In genomic region chr7:110731091-110731967, GRCm38 (mm10) we compare ENCODE assay signal across 15 mouse cellular contexts. TPM values are rescaled to one million over a fixed set of nuclear protein-coding genes. Genes with fewer than 3 reads are reported as not detected.
A peak's percentile ranks its signal among the peaks of the same experiment; 100 is the strongest.
DNase-seq lines count a peak whose midpoint lies in the region; ATAC-seq lines count a peak whose summit lies in the region.
"Had no signal": no experiment of that assay in that cellular context is flagged by ENCODE, and none has a peak within 500 bp of the region (broad histone marks: within the 10 kb centered on the region; RNA-seq: fewer than 3 reads in every experiment).

No protein-coding gene starts in this region.

- no peak overlapping the region for H3K4me3 ChIP-seq in hindbrain, embryonic 10.5 days
- no peak overlapping the region for H3K4me3 ChIP-seq in hindbrain, embryonic 14.5 days (replicated peaks; ENCODE audit: low read length)
- no peak overlapping the region for H3K4me3 ChIP-seq in neural tube, embryonic 15.5 days (replicated peaks)
- H3K4me3 ChIP-seq in limb, embryonic 13.5 days, result no peak overlapping the region
- H3K4me3 ChIP-seq: limb, embryonic 15.5 days had no signal

- WGBS in hindbrain, embryonic 10.5 days, result 44% methylated on average over 6 of the region's 6 CpGs
- WGBS in hindbrain, embryonic 14.5 days, result 36% methylated on average over 6 of the region's 6 CpGs
- 47% methylated on average over 6 of the region's 6 CpGs for WGBS in neural tube, embryonic 15.5 days
- WGBS in limb, embryonic 13.5 days, result 52% methylated on average over 6 of the region's 6 CpGs

- H3K4me1 ChIP-seq in hindbrain, embryonic 10.5 days (replicated peaks), result peaks cover 30% of the 10 kb centered on the region
- H3K4me1 ChIP-seq in hindbrain, embryonic 14.5 days (replicated peaks; ENCODE audit: control insufficient read depth, insufficient read depth, low read length), result peaks cover 7% of the 10 kb centered on the region; the same call in 1 of the 2 replicates
- H3K4me1 ChIP-seq in neural tube, embryonic 15.5 days, result peaks cover 8% of the 10 kb centered on the region
- peaks cover 13% of the 10 kb centered on the region for H3K4me1 ChIP-seq in limb, embryonic 13.5 days

- no peaks in the 10 kb centered on the region for H3K27me3 ChIP-seq in hindbrain, embryonic 10.5 days (ENCODE audit: insufficient read depth, poor library complexity, severe bottlenecking)
- H3K27me3 ChIP-seq in hindbrain, embryonic 14.5 days (ENCODE audit: control insufficient read depth, insufficient read depth, low read length), result no peaks in the 10 kb centered on the region
- H3K27me3 ChIP-seq in neural tube, embryonic 15.5 days (replicated peaks), result no peaks in the 10 kb centered on the region
- H3K27me3 ChIP-seq in limb, embryonic 13.5 days, result no peaks in the 10 kb centered on the region
- H3K27me3 ChIP-seq: limb, embryonic 15.5 days; Patski had no signal

- 0 out of 2 replicates have a peak, but pooled peaks cover 3% of the 10 kb centered on the region for H3K9me3 ChIP-seq in hindbrain, embryonic 10.5 days
- no peaks in the 10 kb centered on the region for H3K9me3 ChIP-seq in hindbrain, embryonic 14.5 days (ENCODE audit: control insufficient read depth, low read length)
- H3K9me3 ChIP-seq in neural tube, embryonic 15.5 days (replicated peaks), result no peaks in the 10 kb centered on the region
- no peaks in the 10 kb centered on the region for H3K9me3 ChIP-seq in limb, embryonic 13.5 days
- H3K9me3 ChIP-seq: limb, embryonic 15.5 days had no signal

- peak; percentile 39 for DNase-seq in hindbrain, embryonic 10.5 days (ENCODE audit: low spot score)
- DNase-seq in hindbrain, embryonic 14.5 days (ENCODE audit: low spot score), result no peak
- DNase-seq in neural tube, embryonic 10.5 days (ENCODE audit: extremely low spot score, low spot score), result peak; percentile 29
- DNase-seq in liver, result no peak
- DNase-seq in natural killer cell, adult 2 months (ENCODE audit: low spot score in 2 of 2), result no peak
- DNase-seq: adrenal gland, postnatal 25 days; cerebellum, adult 18-20 months; right cerebral cortex, postnatal 4 days; thymus, adult 18-20 months had no signal

- no peak for ATAC-seq in hindbrain, embryonic 14.5 days (ENCODE audit: low FRiP score)
- no peak for ATAC-seq in neural tube, embryonic 15.5 days (ENCODE audit: low FRiP score)
- ATAC-seq in limb, embryonic 13.5 days (ENCODE audit: low FRiP score, low read depth), result peak; percentile 12; the same call in 1 of the 2 replicates
- no peak for ATAC-seq in cerebellum, adult (ENCODE audit: insufficient number of reproducible peaks, low FRiP score, low TSS enrichment)
- ATAC-seq: Patski had no signal

- H3K9ac ChIP-seq in hindbrain, embryonic 14.5 days, result no peak overlapping the region
- no peak overlapping the region for H3K9ac ChIP-seq in neural tube, embryonic 15.5 days (replicated peaks)
- peak overlapping the region; percentile 45; the same call in 1 of the 2 replicates for H3K9ac ChIP-seq in limb, embryonic 13.5 days
- H3K9ac ChIP-seq: limb, embryonic 15.5 days had no signal

- no peaks in the 10 kb centered on the region for H3K36me3 ChIP-seq in hindbrain, embryonic 10.5 days
- no peaks in the 10 kb centered on the region for H3K36me3 ChIP-seq in hindbrain, embryonic 14.5 days (replicated peaks; ENCODE audit: control insufficient read depth, insufficient read depth)
- H3K36me3 ChIP-seq in neural tube, embryonic 15.5 days, result no peaks in the 10 kb centered on the region
- no peaks in the 10 kb centered on the region for H3K36me3 ChIP-seq in limb, embryonic 13.5 days
- H3K36me3 ChIP-seq: limb, embryonic 15.5 days had no signal

- H3K27ac ChIP-seq in hindbrain, embryonic 10.5 days, result peak overlapping the region; percentile 78
- H3K27ac ChIP-seq in hindbrain, embryonic 14.5 days, result no peak overlapping the region
- no peak overlapping the region for H3K27ac ChIP-seq in neural tube, embryonic 15.5 days (replicated peaks)
- H3K27ac ChIP-seq in limb, embryonic 13.5 days, result no peak overlapping the region
- H3K27ac ChIP-seq: limb, embryonic 15.5 days had no signal

- no peak overlapping the region for H3K4me2 ChIP-seq in hindbrain, embryonic 14.5 days (replicated peaks)
- H3K4me2 ChIP-seq in neural tube, embryonic 15.5 days, result no peak overlapping the region
- H3K4me2 ChIP-seq in limb, embryonic 13.5 days (replicated peaks), result no peak overlapping the region
- H3K4me2 ChIP-seq: heart, embryonic 11.5 days; limb, embryonic 15.5 days had no signal

RNA-seq across cellular contexts. Expression of gene Ampd3, which starts 36.7 kb away (rescaled TPM):
- polyA plus RNA-seq in hindbrain, embryonic 10.5 days (2016; fragmentation: Nextera tagmentation; extraction: Ambion mirVana), result 1.7 and 1.9 TPM in 2 replicates
- 8.8 and 10.8 TPM in 2 replicates for polyA plus RNA-seq in hindbrain, embryonic 14.5 days (2014; fragmentation: Nextera tagmentation; extraction: Ambion mirVana)
- 12.0 and 12.6 TPM in 2 replicates for polyA plus RNA-seq in neural tube, embryonic 15.5 days (2015; fragmentation: Nextera tagmentation; extraction: Ambion mirVana)
- 2.8 and 3.7 TPM in 2 replicates for polyA plus RNA-seq in limb, embryonic 13.5 days (2015; fragmentation: Nextera tagmentation; extraction: Ambion mirVana)

Comparison
In these comparisons a context has a peak if more than half of its experiments do, and no peak if none do; other contexts are left out.
1. DNase-seq: peak in hindbrain, embryonic 10.5 days (single experiment) and neural tube, embryonic 10.5 days (single experiment); none in hindbrain, embryonic 14.5 days (single experiment), liver (single experiment) and natural killer cell, adult 2 months (0 of 2).